Mouse (Mus musculus): ENCODE data around the gene Arhgap23.
A peak's percentile ranks its signal among the peaks of the same experiment; 100 is the strongest.

Gene Arhgap23

DNA sequence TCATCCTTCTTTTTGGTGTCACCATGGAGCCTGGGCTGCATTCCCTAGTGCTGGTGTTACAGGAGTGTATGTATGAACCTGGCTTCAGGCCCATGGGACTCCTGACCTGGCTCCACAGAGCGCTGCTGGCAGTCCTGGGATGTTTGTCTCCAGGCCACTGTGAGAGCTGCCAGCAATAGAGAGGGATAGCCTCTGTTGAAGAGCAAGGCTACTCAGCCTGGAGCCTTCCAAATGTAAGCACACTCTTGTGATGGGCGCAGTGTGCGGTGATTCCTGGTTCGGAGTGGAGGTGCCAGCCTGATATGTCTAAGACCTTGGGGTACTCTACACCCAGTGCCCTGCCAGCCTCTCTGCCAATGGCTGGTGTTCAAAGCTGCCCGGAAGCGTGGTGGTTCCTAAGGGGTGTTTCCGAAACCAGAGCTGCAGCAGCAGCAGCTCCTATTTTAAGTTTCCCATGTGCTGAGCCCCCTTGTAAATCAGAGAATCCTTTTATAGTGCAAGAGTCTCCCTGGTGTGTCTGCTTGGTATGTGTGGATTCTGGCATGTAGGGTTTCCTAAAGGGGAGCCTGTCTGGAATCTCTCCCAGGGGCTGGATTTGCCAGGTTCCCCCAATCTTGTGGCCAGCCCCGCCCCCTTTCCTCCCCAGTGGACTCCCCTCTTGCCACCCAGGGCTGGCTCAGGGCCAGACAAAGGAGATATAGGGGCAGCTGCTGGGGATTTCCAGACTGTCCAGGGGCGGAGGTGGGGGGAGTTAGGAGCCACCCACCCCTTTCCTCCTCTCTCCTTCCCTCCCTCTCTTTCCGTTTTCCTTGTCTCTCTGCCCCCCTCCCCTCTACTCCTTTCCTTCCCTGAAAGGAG is 9.0 kb upstream of the Arhgap23 start:
- no peak for DNase-seq

DNA sequence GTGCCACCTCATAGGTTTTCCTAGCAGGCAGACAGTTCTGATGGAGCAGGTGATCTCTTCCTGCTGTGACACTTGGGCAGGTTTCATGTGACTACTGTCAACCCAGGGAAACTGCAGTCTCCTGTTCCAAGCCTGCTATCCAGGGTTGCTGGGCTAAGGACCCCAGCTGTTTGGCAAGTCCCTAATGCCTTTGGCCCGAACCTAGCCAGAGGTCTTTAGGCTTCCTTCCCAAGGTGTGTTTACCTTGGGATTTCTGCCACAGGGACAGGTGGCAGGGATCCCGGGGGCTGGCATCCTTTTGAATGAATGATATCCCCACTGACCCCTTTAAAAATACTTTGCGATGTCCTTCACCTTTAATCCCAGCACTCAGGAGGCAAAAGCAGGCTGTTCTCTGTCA is 7.9 kb upstream of the Arhgap23 start:
- DNase-seq: no peak

DNA sequence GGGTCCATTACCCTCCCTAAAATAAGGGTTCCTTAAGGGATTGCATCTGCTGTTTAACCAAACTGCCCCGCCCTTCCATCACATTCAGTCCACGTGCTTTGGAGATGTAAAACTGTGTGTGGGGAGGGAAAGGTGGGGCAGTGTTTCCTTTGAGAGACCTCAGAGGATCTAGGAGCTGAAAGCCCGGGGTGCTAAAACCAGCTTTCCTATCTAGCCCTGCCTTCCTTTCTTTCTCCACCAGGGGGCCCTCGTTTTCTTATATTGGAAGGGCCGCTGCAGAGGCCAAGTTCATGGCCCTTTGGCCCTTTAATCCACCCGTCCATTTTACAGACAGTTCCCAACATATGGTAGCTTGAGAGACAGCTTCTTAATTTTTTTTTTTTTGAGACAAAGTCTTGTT is 7.2 kb upstream of the Arhgap23 start:
- DNase-seq: peak; percentile 38 to 80

DNA sequence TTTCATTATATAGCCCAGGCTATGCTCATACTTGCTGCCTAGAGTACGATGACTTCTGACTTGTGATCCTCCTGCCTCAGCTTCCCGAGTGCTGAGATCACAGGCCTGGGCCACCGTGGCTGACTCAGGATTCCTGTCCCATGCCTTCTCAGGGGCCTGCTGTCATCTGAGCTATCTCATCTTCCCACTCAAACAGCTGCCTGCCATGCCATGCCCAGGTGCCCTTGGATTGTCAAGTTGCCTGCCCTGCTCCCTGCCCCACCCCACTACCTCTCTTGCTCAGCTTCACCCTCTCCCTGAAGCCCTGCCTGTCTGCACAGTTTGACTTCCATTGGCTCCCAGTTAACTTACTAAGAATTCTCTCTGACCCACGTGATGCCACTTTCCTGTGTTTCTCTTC is 4.4 kb upstream of the Arhgap23 start:
- no peak for DNase-seq

DNA sequence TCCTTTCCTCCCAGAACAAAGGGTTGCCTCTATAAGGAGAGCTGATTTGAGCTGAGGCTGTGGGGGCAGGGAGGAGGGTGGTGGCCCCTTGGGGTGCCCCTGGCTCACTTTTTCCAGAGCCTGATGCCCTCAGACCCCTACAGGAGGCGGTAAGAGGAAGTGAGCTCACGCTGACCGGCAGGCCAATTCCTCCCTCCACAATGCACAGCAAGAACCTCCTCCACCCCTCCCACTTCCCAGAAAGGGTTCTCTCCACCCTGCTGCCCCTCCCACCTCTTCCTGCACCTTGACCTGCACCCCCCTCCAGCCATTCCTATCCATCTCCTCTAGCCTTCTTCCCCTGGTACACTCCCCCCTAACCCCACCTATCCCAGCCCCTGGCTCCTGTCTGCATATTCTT is 3.2 kb upstream of the Arhgap23 start:
- no peak for DNase-seq

DNA sequence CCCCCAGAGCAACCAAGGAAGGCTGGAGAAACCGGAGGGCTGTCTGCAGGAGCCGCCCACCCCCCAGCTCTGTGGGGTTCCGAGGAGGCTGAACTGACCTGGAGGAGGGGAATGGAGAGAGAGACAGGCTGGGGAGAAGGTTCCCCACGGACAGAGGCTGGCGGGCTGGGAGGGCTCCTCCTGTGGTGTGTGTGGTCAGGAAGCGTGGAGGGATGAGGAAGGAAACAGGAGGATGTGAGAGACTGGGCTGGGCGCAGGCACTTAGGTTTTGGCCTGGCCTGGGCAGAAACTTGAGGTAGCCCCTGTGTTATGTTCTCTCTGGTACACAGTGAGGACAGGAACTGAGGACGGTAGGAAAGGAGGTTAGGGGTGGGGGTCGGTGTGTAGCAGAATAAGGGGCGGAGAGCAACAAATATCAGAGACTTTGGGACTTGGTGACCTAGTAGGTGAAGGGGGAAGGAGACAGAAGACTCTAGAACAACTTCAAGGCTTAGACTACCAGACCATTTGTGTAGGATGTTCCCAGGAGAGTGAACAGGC is 2.5 kb upstream of the Arhgap23 start:
- DNase-seq: no peak

DNA sequence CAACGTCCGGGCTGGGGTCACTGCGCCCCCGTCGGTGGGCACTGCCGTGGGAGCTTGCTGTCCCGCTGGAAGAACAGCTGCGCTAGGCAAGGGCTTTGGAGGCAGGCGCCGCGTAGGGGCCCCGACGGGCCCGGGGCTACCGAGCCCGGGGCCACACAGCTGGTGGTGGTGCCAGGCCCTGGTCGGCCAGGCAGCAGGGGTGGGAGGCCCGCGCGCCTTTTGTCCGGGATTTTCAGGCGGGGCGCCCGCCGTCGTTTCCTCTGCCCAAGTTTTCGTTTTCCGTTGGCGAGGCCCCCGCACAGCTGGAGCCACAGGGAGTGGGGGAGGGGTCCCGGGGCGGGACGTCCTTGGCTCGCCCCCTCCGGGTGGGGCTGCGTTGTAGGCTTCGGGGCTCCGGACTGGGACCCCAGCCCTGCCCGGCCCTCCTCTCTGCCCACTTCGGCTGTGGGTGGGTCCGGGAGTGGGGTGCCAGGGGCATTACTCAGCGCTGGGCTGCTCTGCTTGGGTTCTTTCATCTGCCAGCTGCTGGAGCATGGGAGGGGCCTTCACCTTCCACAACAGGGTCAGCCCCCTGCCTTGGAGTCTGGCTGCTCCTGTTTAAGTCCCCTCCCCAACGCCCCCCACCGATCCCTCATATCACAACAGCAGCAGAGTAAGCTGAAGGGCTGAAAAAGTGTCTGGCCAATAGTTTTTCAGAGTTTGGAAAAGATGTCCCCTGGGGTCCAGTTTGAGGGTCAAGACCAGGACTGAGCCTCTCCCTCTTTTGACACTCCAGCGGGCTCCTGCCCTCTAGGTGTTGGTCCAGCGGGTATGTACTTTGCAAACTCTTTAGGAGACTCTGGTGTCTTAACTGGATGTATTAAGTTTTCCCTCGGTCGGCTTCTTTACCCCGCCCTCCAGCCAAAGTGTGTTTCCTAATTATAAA is 641 bp downstream of the Arhgap23 start:
- DNase-seq: no peak

DNA sequence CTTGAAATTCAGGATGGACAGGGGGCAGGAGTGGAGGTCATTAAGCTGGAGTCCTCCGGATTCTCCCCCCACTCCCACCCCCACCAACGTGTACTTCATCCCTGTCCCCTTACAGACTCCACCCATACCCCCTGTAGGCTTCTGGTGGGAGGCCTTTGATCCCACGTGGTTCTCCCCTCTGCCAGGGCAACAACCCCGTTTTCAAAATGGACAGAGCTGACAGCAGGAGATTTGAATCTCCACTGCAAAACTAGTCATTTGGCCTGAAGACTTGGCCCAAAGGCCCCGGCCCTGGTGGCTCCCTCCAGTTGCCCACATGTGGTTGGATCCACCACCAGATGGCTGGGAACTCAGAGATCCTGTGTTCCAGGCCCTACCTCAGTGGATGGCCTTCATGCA is 1.3 kb downstream of the Arhgap23 start:
- no peak for DNase-seq

DNA sequence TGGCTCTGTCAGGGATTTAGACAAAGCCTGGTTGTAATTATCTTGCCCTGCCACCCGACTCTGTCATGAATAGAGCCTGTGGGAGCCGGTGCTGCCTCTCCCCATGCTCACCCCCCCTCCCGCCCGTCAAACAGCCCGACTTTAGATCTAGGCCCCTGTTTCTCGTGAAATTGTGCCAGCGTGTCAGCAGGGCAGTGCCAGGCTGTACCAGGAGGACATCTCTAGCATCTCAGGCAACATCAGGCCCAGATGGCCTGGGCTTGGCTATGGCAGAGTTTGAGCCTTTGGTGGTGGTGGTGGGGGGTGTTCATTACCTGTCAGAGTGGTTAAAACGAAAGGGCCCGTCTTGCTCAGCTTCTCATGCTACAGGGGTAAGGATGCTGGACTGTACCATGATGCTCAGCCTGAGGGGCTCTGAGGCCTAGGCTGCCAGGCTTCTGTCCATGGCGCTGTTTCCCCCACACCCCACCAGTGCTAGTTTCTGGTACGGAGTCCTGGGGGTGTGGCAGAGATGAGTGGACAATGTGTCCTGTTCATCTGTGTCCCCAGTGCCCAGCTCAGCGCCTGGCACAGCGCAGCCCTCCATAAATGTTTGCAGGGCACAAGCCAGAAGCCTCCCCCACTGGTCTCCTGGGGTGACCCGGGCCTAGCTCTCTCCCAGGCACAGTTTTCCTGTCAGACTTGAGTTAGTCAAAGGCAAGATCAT is 3.7 kb downstream of the Arhgap23 start:
- DNase-seq: no peak

DNA sequence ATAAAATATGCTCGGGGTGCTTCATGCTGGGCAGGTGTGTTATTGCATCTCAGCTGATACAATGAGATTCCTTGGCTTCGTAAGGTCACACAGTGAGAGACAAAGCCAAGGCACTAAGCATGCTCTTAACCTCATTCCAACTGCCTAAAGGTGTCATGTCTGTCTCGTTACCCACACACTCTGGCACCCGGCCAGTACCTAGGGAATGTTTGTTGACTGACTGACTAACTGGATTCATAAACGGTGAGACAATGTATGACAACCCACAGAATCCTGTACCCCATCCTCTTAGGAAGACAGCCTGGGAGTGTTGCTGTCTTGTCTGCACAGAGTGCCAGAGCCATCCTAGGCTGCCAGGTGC is 4.2 kb downstream of the Arhgap23 start:
- no peak for DNase-seq

DNA sequence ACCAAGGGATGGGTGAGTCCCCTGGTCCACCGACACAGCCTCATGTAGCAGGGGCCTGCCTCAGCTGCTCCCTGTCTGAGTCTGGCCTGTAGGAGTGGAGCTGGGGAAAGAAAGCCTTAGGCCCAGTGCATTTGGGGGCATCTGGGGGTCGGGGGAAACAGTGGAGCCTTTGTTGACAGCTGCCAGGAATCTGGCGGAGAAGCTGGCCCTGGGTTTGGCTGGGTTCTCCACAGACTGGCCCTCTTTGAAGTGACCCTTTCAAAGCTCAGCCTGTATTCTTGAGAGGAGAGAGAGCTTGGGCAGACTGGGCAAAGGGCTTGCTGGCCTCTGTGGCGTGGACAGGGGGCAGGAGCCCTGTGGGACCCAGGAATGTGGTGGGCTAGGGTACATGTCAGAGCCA is 7.2 kb downstream of the Arhgap23 start:
- DNase-seq: no peak

DNA sequence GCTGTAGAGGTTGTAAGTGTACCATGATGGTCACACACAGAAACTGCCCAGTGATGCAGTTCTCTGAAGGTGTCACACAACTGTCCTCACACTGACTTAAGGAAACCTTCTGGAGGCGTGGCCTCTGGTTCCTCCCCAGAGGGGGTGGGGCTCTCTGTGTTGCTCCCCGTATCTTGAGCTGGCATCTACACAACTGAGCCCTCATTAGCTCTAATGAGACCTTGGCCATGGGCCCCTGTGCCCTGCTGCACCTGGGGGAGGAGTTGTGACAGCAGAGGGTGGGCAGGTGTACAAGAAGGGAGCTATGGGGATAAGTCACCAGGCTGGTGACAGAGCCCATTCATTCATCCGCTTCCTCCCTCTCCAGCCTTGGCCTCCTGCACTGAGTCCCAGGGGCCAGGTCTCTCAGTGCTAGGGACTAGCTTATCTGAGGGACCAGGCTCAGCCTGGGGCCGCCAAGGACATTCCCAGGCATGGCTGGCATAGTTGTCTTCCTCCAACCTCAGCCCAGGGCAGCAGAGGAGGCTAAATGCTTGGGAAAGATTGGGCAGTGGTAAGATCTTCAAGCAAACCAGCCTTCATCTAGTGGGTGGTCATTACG is 8.9 kb downstream of the Arhgap23 start:
- DNase-seq: no peak

DNA sequence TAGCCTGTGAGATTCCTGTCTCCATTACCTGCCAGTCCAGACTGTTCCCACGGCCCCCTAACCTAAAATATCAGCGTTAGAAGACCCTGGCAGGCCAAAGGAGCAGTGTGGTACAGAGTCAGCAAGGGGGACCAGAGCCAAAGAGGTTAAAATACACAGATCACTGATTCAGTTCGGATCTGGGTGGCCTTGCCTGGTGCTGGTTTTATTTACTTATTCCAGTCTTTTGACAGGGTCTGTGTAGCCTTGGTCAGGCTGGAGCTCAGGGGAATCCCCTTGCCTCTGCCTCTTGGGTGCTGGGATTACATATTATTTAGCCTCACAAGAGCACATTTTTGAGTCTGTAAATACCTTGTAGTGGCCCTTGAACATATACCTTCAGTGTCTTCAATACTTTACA is 9.5 kb downstream of the Arhgap23 start:
- no peak for DNase-seq

DNA sequence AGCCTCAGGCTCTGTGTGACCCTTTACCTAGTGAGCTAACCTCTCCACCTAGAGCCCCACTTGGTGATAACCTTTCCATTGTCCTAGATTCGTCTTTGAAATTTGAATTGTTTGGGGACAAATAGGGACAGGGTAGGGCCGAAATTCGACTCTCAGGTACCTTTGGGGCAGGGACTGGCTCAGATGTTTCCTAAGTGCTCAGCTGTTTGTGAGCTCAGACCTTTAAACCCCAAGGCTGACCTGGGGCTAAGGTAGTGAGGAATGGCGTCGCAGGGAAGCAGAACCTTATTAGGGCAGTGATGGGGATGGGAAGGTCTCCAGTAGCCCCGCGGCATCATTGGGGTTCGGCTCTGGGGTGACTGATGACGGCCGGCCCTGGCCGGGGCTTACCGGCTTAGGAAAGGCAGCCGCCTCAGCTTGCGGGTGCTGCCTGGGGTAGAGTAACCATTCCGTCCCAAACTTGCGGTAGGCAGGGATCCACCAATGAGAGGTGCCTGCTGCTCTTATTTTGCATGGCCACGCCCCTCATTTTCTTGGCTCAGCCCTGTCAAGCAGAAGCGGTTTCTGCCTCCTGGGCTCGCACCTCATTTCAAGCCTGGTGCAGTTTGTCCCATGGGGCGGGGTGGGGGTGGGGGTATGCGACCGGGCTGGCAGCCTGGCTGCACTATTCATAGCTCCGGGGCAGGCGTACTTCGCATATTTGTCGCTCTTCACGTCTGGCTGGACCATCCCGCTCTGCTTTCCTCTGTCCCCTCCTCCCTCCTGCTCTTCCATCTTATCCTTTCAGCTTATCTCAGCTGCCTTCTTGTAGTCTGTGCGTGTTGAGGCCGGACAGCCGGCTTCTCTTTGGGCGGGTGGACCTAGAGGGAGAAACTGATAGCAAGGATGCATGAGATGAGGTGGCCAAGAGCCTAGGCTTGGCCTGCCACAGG is 12.7 kb downstream of the Arhgap23 start:
- DNase-seq: peak; percentile 50 to 60

DNA sequence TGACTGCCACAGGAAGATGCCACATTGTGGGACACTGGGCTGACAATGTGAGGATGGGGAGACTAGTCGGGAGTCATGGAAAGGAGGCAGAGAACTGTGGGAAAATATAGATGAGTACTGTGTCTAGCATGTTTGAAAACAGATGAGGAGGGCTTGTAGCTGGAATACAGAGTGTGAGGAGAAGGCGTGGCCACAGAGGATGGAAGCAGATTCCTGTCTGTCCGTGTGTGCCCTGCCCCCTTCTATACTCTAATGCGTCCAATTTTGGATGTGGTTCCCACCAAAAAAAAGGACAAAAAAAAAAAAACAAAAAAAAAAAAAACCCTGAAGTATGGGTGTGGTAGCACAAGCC is 13.4 kb downstream of the Arhgap23 start:
- no peak for DNase-seq

DNA sequence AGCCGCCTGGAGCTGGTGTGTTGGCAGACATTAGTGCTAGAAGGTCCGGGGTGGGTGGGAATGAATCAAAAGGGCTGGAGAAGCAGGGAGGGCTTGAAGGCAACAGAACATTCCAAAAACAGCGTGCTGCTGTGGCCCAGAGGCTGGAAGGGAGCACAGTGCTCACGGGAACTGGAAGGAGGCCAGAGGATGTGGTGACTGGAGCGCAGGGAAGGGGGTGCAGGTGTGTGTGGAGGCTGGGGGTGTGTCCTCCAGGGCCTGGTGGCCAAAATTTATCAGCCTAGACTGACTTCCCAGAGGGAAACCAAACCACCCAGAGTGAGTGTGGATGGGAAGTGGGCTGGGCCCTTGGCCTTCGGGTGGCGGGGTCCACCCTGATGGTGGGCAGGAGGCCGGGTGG is 14.3 kb downstream of the Arhgap23 start:
- no peak for DNase-seq

DNA sequence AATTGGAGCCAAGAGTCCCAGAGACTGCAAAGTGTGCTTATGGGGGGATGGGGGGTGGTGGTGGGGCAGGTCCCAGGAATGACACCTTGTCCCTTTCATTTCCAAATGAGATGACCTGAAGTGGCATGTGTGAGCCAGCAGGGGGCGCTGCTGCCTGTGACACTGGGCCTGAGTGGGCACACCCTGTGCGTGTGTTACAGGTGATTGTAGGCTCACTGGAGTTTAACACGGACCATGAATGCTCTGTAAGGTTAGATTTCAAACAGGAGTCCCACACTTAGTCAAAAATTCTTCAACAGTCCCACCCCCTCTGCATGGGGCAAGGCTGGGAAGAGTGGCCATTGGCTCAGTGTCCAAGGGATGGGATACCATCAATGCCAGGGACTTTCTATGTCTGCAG is 16.7 kb downstream of the Arhgap23 start:
- DNase-seq: peak in 1 of 2 experiments; percentile 72

DNA sequence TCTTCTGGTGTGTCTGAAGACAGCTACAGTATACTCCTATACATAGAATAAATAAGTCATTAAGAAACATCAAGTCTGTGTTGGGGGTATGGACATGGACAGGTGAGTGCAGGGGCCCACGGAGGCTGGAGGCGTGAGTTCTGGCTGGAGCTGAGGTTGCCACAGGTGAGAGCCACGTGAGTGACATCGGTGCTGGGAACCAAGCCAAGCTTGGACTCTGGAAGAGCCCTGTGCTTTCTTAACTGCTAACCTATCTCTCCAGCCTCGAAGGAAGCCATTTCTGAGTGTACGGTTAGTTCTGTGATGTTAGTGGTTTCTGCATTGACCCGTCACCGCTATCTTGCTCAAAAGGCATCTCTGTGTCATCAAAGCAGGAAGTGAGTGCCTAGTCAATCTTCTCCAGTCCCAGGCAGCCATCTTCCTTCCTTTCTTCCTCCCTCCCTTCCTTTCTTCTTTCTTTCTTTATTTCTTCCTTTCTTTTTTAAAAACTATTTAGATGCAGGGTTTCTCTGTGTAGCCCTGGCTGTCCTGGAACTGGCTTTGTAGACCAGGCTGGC is 17.7 kb downstream of the Arhgap23 start:
- DNase-seq: no peak

DNA sequence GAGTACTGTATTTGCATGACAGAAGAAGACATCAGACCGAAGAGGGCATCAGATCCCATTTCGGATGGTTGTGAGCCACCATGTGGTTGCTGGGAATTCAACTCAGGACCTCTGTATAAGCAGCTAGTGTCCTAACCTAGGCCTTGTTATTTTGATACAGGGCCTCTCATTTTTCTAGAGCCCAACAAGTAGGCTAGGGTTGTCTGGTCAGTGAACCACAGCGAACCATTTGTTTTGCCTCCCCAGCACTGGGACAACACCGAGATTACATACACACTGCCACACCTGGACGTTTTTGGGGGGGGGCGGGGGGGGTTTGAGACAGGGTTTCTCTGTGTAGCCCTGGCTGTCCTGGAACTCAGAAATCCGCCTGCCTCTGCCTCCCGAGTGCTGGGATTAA is 18.8 kb downstream of the Arhgap23 start:
- no peak for DNase-seq

DNA sequence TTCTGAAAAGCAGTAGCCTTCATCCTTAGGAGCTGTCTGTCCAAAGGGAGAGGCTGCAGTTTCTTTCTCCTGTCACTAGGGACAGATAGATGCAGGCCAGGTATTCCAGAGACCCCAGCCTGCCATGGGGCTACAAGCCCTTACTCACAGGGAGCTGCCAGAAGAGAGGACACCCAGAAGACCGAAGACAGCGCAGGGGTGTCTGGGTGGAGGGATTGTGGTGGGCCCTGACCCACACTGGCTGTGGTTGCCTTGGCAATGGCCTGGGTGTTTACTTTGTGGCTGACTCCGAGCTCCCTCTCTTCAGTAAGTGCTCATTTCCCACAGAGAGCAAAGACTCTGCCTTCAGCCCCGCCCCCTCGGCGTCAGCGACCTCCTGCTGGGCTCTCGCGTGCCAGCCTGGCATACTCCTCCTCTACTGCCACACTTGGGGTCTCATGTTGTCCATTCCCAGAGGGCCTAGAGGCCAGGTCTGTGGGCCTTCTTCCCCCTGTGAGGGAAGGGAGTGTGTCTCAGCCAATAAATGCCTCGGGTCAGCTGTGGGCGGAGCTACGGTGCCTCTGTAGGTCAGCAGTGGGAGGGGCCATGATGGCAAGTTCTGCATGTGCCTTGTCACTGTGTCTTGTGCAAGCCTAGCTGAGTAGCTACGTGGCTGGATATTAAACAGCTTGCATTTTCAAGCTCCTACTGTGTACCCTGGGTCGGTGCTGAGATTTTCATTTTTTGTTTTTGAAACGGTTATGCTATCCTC is 19.5 kb downstream of the Arhgap23 start:
- DNase-seq: peak; percentile 79 to 88
